Mouse (Mus musculus) liver, embryonic 15.5 days (tissue): ENCODE results near the gene Medag. TPM values are rescaled to one million over a fixed set of nuclear protein-coding genes. Genes with fewer than 3 reads are reported as not detected.

ENCODE experiments used
- ATAC-seq: fragments of 200-750 bp; cut with Nextera tagmentation; 2 replicates; pipeline ENCODE4 v1.8.0; 2017; ENCODE audit warnings: moderate number of reproducible peaks, mild to moderate bottlenecking, moderate library complexity; ENCODE audit not compliant: insufficient read depth
- H3K27ac ChIP-seq: fragments of 300-500 bp; sonication (generic); replicated peaks from 2 replicates; pipeline ENCODE4 v1.5.1; 2015; ENCODE audit warnings: mild to moderate bottlenecking, inconsistent platforms
- H3K27me3 ChIP-seq: fragments of 300-500 bp; sonication (generic); 2 replicates; pipeline ENCODE4 v1.6.1; 2015; ENCODE audit warnings: mild to moderate bottlenecking, inconsistent platforms
- H3K36me3 ChIP-seq: fragments of 300-500 bp; sonication (generic); replicated peaks from 2 replicates; pipeline ENCODE4 v1.6.1; 2015; ENCODE audit warnings: moderate library complexity, mild to moderate bottlenecking, inconsistent platforms
- H3K4me1 ChIP-seq: fragments of 300-500 bp; sonication (generic); replicated peaks from 2 replicates; pipeline ENCODE4 v1.6.1; 2015; ENCODE audit warnings: inconsistent platforms
- H3K4me2 ChIP-seq: fragments of 300-500 bp; sonication (generic); 2 replicates; pipeline ENCODE4 v1.6.1; 2015; ENCODE audit warnings: moderate library complexity, mild to moderate bottlenecking, inconsistent platforms
- H3K4me3 ChIP-seq: fragments of 300-500 bp; sonication (generic); replicated peaks from 2 replicates; pipeline ENCODE4 v1.5.1; 2015; ENCODE audit warnings: mild to moderate bottlenecking, inconsistent platforms
- H3K9ac ChIP-seq: fragments of 300-500 bp; sonication (generic); 2 replicates; pipeline ENCODE4 v1.6.1; 2015; ENCODE audit warnings: moderate library complexity, mild to moderate bottlenecking, inconsistent platforms
- H3K9me3 ChIP-seq: fragments of 300-500 bp; sonication (generic); replicated peaks from 2 replicates; pipeline ENCODE4 v1.6.1; 2016; ENCODE audit warnings: inconsistent platforms
- WGBS: fragments of 180-500 bp; shearing (Covaris S2); methylation state at CpG from one replicate; pipeline ENCODE4 v1.1.7; 2015; ENCODE audit warnings: mixed read lengths; ENCODE audit not compliant: insufficient replicate concordance; 5-methylcytosine and 5-hydroxymethylcytosine counted together
- polyA plus RNA-seq: library from polyadenylated mRNA; unstranded; fragments of >200 nt; fragmentation: Nextera tagmentation; extraction: Ambion mirVana; gene quantifications from 2 replicates; pipeline ENCODE4 v1.2.1, GENCODE M21; 2015

The Medag gene
- polyA plus RNA-seq, 1 experiment from 2014 or later, result 0.22 TPM

- ATAC-seq, result no peak
- Histone ChIP-seq H3K4me3 (no peak overlapping the region), H3K36me3 (no peaks in the 10 kb centered on the region), H3K9me3 (0 out of 2 replicates have a peak, but pooled peaks cover 3% of the 10 kb centered on the region), H3K27ac (no peak overlapping the region), H3K27me3 (peaks cover 25% of the 10 kb centered on the region), H3K9ac (no peak overlapping the region), H3K4me1 (no peaks in the 10 kb centered on the region), H3K4me2 (no peak overlapping the region)
- WGBS, result 58% methylated on average over 3 of the region's 3 CpGs
These were observed 2.0 kb upstream of the Medag start for GRCm38 (mm10) chr5:149409502-149409901.

GRCm38 (mm10) chr5:149412194-149412575 is 636 bp downstream of the Medag start:
- no peak for ATAC-seq
- H3K27ac ChIP-seq, result no peak overlapping the region
- H3K27me3 ChIP-seq, result peaks cover 25% of the 10 kb centered on the region
- no peaks in the 10 kb centered on the region for H3K9me3 ChIP-seq
- no peak overlapping the region for H3K9ac ChIP-seq
- WGBS, result 33% methylated on average over 11 of the region's 11 CpGs
- H3K4me2 ChIP-seq, result peak overlapping the region; percentile 28
- H3K4me3 ChIP-seq, result 0 out of 2 replicates have a peak overlapping the region, but pooled peaks have one; percentile 8
- H3K4me1 ChIP-seq, result no peaks in the 10 kb centered on the region
- H3K36me3 ChIP-seq, result no peaks in the 10 kb centered on the region

DNA sequence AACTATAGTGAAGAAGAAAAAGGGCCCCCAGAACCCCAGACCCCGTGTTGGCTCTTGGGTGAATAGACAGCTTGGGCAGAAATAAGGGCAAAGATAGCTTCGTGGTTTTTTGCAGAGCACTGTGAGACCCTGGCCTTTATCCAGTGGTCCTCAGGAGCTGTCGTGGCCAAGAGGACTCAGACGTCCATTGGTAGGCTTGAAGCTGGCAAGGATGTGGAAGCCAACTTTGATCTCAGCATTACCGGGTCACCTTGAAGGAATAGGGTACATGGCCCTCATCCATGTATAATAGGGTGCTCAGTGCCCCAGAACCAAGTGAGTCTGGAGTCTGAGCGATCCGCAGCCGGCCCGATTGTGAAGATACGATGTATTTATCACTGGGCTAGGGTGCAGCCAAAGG is 1.1 kb downstream of the Medag start:
- Histone ChIP-seq H3K4me2 (no peak overlapping the region), H3K9me3 (no peaks in the 10 kb centered on the region), H3K9ac (no peak overlapping the region), H3K4me3 (no peak overlapping the region), H3K4me1 (no peaks in the 10 kb centered on the region), H3K27ac (no peak overlapping the region), H3K36me3 (no peaks in the 10 kb centered on the region), H3K27me3 (peaks cover 25% of the 10 kb centered on the region)
- ATAC-seq, result no peak
- WGBS, result 68% methylated on average over 10 of the region's 10 CpGs

DNA sequence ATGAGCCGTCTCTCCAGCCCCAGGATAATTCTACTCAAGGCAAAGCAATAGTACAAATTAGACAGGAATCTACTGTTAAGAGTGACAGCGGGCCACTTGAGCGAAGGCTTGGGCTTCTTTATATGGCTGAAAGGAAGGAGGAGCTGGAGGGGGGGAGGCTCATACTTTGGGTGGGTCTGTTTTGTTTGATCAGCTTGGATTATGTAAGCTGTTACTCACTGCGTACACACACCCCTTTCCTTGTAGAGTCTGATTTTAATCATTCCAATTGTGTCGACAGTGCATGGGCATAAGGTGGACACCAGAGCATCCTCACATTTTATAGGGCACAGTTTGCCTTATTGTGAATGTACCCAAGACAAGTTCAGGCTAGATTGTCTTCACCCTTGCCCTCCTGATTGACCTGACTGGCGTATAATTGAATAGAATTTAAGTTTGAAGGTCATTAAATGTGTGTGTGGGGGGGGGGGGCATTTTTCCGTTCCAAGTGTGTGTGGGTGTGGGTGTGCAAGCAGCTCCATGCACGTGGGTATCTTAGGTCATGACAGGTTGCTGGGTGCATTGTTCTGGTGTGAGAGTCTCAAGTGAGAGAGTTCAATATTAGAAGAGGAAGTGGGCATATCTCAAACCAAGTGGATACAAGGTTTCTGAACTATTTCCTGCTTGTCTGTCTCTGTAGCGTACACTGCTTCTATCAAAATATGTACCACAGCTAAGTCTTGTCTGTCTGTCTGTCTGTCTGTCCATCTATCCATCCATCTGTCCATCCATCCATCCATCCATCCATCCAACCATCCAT is 3.0 kb downstream of the Medag start:
- Histone ChIP-seq H3K9me3 (no peaks in the 10 kb centered on the region), H3K4me1 (no peaks in the 10 kb centered on the region), H3K4me3 (no peak overlapping the region), H3K27me3 (peaks cover 25% of the 10 kb centered on the region), H3K36me3 (no peaks in the 10 kb centered on the region), H3K4me2 (no peak overlapping the region), H3K9ac (no peak overlapping the region), H3K27ac (no peak overlapping the region)
- ATAC-seq, result no peak
- 40% methylated on average over 9 of the region's 9 CpGs for WGBS

DNA sequence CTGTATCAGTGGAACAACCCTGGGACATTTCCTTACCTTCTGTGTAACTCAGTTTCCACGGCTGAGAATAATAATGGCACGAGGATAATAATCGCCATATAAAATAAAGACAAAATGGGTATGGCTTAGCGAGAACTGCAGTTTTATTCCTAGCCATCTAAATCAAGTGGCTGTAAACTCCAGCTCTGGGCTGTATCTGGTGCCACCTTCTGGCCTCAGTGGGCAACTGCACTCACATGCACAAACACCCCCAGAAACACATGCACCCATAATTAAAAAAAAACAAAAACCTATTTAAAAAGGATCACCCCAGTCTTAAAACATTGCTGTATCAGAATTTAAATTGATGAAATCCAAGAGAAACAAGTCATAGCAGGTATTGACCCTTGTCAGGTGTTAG is 5.8 kb downstream of the Medag start:
- 76% methylated on average over 4 of the region's 4 CpGs for WGBS
- no peaks in the 10 kb centered on the region for H3K36me3 ChIP-seq
- H3K27me3 ChIP-seq, result peaks cover 10% of the 10 kb centered on the region
- H3K4me1 ChIP-seq, result no peaks in the 10 kb centered on the region
- no peak for ATAC-seq
- no peak overlapping the region for H3K9ac ChIP-seq
- no peak overlapping the region for H3K27ac ChIP-seq
- no peak overlapping the region for H3K4me2 ChIP-seq
- no peaks in the 10 kb centered on the region for H3K9me3 ChIP-seq
- no peak overlapping the region for H3K4me3 ChIP-seq

DNA sequence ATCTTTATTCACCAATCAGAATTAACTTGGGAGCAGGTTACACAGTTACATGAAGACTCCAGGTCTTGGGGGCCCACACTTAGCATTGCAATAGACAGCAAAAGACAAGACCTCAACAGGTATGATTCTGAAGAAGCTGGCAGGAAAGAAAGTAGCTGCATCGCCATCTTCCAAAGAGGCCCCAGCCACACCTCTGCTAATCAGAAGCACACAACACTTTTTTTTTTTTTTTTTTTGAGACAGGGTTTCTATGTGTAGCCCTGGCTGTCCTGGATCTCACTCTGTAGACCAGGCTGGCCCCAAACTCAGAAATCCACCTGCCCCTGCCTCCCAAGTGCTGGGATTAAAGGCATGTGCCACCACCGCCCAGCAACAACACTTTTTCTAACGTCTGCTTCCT is 15.0 kb downstream of the Medag start:
- Histone ChIP-seq H3K9ac (no peak overlapping the region), H3K4me2 (no peak overlapping the region), H3K4me3 (no peak overlapping the region), H3K4me1 (peaks cover 30% of the 10 kb centered on the region), H3K36me3 (no peaks in the 10 kb centered on the region), H3K27ac (no peak overlapping the region), H3K27me3 (no peaks in the 10 kb centered on the region), H3K9me3 (no peaks in the 10 kb centered on the region)
- 42% methylated on average over 3 of the region's 3 CpGs for whole genome bisulfite sequencing
- 0 out of 2 replicates have a peak, but pooled peaks have one; percentile 18 for ATAC-seq

DNA sequence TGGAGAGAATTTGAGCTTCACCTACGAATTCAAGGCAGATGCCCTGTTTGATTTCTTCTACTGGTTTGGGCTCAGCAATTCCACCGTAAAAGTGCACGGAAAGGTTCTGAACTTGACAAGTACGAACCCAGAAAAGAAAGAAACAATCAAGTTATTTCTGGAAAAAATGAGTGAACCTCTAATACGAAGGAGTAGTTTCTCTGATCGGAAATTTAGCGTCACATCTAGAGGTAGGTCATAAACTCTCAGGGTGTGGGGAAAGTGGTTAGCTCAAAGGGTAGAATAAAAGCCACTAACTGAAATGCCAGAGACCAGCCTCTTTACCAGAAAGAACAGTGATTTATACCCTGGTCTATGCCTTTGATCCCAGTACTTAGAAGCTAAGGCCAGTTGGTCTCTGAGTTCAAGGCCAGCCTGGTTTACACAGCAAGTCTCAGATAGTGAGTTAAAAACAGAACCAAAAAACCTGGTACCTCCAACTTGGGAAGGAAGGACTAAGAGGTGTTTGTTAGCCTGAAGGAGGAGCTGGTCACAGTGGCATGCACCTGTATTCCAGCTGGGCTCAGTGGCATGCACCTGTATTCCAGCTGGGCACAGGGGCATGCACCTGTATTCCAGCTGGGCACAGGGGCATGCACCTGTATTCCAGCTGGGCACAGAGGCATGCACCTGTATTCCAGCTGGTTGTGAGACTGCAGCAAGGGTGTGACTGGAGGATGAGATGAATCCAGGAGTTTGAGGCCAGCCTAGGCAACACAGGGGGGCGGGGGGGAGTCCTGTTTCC is 15.9 kb downstream of the Medag start:
- H3K9ac ChIP-seq, result no peak overlapping the region
- no peaks in the 10 kb centered on the region for H3K9me3 ChIP-seq
- WGBS, result 72% methylated on average over 8 of the region's 8 CpGs
- no peak for ATAC-seq
- no peak overlapping the region for H3K4me2 ChIP-seq
- peaks cover 30% of the 10 kb centered on the region for H3K4me1 ChIP-seq
- H3K27me3 ChIP-seq, result no peaks in the 10 kb centered on the region
- H3K36me3 ChIP-seq, result no peaks in the 10 kb centered on the region
- 0 out of 2 replicates have a peak overlapping the region, but pooled peaks have one; percentile 29 for H3K27ac ChIP-seq
- H3K4me3 ChIP-seq, result no peak overlapping the region

GRCm38 (mm10) chr5:149428347-149428746 is 16.8 kb downstream of the Medag start:
- Histone ChIP-seq H3K4me2 (peak overlapping the region; percentile 39), H3K27ac (no peak overlapping the region; the same call in 1 of the 2 replicates), H3K36me3 (no peaks in the 10 kb centered on the region), H3K9ac (no peak overlapping the region), H3K4me1 (peaks cover 30% of the 10 kb centered on the region), H3K27me3 (no peaks in the 10 kb centered on the region), H3K4me3 (no peak overlapping the region), H3K9me3 (no peaks in the 10 kb centered on the region)
- 10% methylated on average over 6 of the region's 6 CpGs for WGBS
- ATAC-seq, result peak; percentile 80

- Histone ChIP-seq H3K27ac (no peak overlapping the region; the same call in 1 of the 2 replicates), H3K4me2 (no peak overlapping the region)
- 0 out of 2 replicates have a peak, but pooled peaks have one; percentile 26 for ATAC-seq
These were observed 17.3 kb downstream of the Medag start for GRCm38 (mm10) chr5:149428810-149429255.

DNA sequence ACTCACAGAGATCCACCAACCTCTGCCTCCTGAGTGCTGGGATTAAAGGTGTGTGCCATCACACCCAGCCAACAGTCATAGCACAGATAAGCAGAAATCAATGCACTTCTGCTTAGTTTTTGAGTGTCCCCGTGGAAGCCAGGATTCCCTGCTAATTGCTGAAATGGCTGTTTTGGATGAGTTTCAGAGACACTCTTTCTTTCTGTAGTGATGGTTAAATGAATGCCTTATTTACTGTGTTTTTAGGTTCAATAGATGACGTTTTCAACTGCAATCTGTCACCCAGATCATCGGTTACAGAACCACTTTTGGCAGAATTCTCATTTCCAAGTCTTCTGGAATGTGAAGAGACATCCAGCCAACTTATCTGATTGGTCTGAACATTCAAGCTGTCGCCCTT is 18.0 kb downstream of the Medag start:
- 60% methylated on average over 4 of the region's 4 CpGs for WGBS
- H3K4me3 ChIP-seq, result no peak overlapping the region
- no peak overlapping the region for H3K27ac ChIP-seq
- no peaks in the 10 kb centered on the region for H3K36me3 ChIP-seq
- H3K27me3 ChIP-seq, result no peaks in the 10 kb centered on the region
- no peak overlapping the region for H3K9ac ChIP-seq
- no peak for ATAC-seq
- H3K9me3 ChIP-seq, result no peaks in the 10 kb centered on the region
- peaks cover 37% of the 10 kb centered on the region for H3K4me1 ChIP-seq
- H3K4me2 ChIP-seq, result no peak overlapping the region

More at GRCm38 (mm10) chr5:149428810-149429255, 17.3 kb downstream of the Medag start:
- peaks cover 33% of the 10 kb centered on the region for H3K4me1 ChIP-seq
- 19% methylated on average over 2 of the region's 2 CpGs for WGBS
- H3K9ac ChIP-seq, result no peak overlapping the region
- H3K36me3 ChIP-seq, result no peaks in the 10 kb centered on the region
- H3K4me3 ChIP-seq, result no peak overlapping the region
- H3K27me3 ChIP-seq, result no peaks in the 10 kb centered on the region
- H3K9me3 ChIP-seq, result no peaks in the 10 kb centered on the region

DNA sequence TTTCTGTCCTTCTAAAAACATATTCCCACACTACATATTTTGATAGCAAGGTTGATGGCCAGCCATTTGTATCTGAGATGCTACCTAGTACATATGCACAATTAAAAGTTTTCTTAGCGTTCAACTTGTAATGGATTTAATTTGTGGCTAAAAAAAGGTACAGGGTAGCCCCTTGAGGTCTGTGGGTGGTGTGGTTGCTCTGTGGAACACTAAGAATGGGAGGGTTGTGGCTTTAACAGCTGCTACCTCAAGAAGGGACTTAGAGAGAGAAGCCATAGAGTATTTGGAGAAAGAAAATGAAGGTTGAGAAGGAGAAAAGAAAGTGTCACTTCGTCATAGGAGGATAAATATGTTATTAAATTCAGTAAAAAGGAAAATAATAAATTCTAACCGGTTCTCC is 19.4 kb downstream of the Medag start:
- H3K36me3 ChIP-seq, result no peaks in the 10 kb centered on the region
- H3K9me3 ChIP-seq, result no peaks in the 10 kb centered on the region
- 56% methylated on average over 3 of the region's 3 CpGs for WGBS
- no peaks in the 10 kb centered on the region for H3K27me3 ChIP-seq
- H3K27ac ChIP-seq, result no peak overlapping the region
- no peak overlapping the region for H3K4me2 ChIP-seq
- peaks cover 41% of the 10 kb centered on the region for H3K4me1 ChIP-seq
- ATAC-seq, result no peak
- H3K4me3 ChIP-seq, result no peak overlapping the region
- H3K9ac ChIP-seq, result no peak overlapping the region
